Mouse (Mus musculus) lung, adult 18-20 months (tissue): ENCODE data around the gene Hs2st1.

ENCODE experiments used
- DNase-seq, 2 experiments: peaks; one replicate each; pipeline ENCODE4 v3.0.0; 2022; ENCODE audit warnings: mixed read lengths in 2 of 2

Gene Hs2st1

GRCm38 (mm10) chr3:144380921-144381320, 189.1 kb downstream of the Hs2st1 start:
- DNase-seq = peak; percentile 86 to 88

DNA sequence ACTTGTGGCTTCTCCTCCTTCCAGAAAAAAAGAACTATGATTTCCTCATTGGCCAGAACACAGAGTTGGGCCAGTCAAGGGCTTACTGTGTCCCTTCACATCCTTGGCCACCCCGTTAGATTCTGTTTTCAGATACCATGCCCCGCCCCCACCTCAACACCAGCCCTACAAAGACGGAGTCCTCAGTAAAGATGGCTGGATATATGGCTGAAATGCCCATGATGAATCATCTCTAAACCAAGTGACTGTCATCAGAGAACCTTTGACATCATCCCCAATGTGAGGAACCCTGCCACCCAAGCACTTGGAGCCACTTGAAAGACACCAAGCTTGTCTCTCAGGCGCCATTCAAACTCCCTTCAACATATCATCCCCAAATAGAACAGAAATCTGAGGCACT, 190.2 kb downstream of the Hs2st1 start:
- no peak for DNase-seq
